Mouse (Mus musculus): Measurements from ENCODE around the gene Gtf2f2.

- TF ChIP-seq GATA1 (IDR thresholded peaks at IDR 0.05; ENCODE audit: borderline replicate concordance, low read length) (no peak), FLI1 (IDR thresholded peaks at IDR 0.05; ENCODE audit: low read length) (no peak)
Measured at GRCm38 (mm10) chr14:76043251-76044163, 32.8 kb upstream of the Gtf2f2 start.
